Mouse (Mus musculus) liver, postnatal 0 days (tissue): Measurements from ENCODE around the gene Gm20388. TPM values are rescaled to one million over a fixed set of nuclear protein-coding genes. Genes with fewer than 3 reads are reported as not detected.

Source experiments
- ATAC-seq: fragments of 200-750 bp; cut with Nextera tagmentation; 2 replicates; pipeline ENCODE4 v1.8.0; 2017; ENCODE audit warnings: mild to moderate bottlenecking, moderate library complexity
- DNase-seq: peaks from one replicate; pipeline ENCODE4 v3.0.0-alpha.2; 2016
- H3K27ac ChIP-seq: fragments of 300-500 bp; sonication (generic); 2 replicates; pipeline ENCODE4 v1.5.1; 2014; ENCODE audit warnings: antibody characterized with exemption, moderate library complexity, mild to moderate bottlenecking, low read depth
- H3K27me3 ChIP-seq: fragments of 300-500 bp; sonication (generic); 2 replicates; pipeline ENCODE4 v1.6.1; 2014; ENCODE audit warnings: low read length, control low read depth, mixed read lengths; ENCODE audit not compliant: insufficient read depth
- H3K36me3 ChIP-seq: fragments of 300-500 bp; sonication (generic); replicated peaks from 2 replicates; pipeline ENCODE4 v1.6.1; 2014; ENCODE audit warnings: mild to moderate bottlenecking, control low read depth, low read length, moderate library complexity, mixed read lengths; ENCODE audit not compliant: insufficient read depth
- H3K4me1 ChIP-seq: fragments of 300-500 bp; sonication (generic); 2 replicates; pipeline ENCODE4 v1.6.1; 2014; ENCODE audit warnings: antibody characterized with exemption, mild to moderate bottlenecking, control low read depth; ENCODE audit not compliant: insufficient read depth
- H3K4me2 ChIP-seq: fragments of 300-500 bp; sonication (generic); 2 replicates; pipeline ENCODE4 v1.6.1; 2014; ENCODE audit warnings: low read depth, mild to moderate bottlenecking, low read length, moderate library complexity, mixed read lengths
- H3K4me3 ChIP-seq: fragments of 300-500 bp; sonication (generic); 2 replicates; pipeline ENCODE4 v1.5.1; 2014; ENCODE audit warnings: low read depth, low read length
- H3K9ac ChIP-seq: fragments of 300-500 bp; sonication (generic); replicated peaks from 2 replicates; pipeline ENCODE4 v1.6.1; 2014; ENCODE audit warnings: mild to moderate bottlenecking, moderate library complexity
- H3K9me3 ChIP-seq: fragments of 300-500 bp; sonication (generic); 2 replicates; pipeline ENCODE4 v1.6.1; 2016; ENCODE audit warnings: mild to moderate bottlenecking, control low read depth, low read length, mixed read lengths
- CTCF ChIP-seq: sonication (generic); IDR thresholded peaks from 2 replicates; pipeline ENCODE4 v1.5.1; 2016; ENCODE audit warnings: antibody characterized with exemption, low read depth
- EP300 ChIP-seq: IDR thresholded peaks from 2 replicates; pipeline ENCODE4 v1.6.1; 2016; ENCODE audit warnings: antibody characterized with exemption, low read depth, mild to moderate bottlenecking
- WGBS: fragments of 180-500 bp; shearing (Covaris S2); extraction: QIAGEN DNeasy Blood & Tissue Kit; methylation state at CpG from one replicate; pipeline ENCODE4 v1.1.7; 2014; ENCODE audit not compliant: insufficient replicate concordance; 5-methylcytosine and 5-hydroxymethylcytosine counted together
- polyA plus RNA-seq: library from polyadenylated mRNA; unstranded; fragments of >200 nt; fragmentation: Nextera tagmentation; extraction: Ambion mirVana; gene quantifications from 2 replicates; pipeline ENCODE4 v1.2.1, GENCODE M21; 2015

The Gm20388 gene
- polyA plus RNA-seq, 1 experiment from 2014 or later = not detected

DNA sequence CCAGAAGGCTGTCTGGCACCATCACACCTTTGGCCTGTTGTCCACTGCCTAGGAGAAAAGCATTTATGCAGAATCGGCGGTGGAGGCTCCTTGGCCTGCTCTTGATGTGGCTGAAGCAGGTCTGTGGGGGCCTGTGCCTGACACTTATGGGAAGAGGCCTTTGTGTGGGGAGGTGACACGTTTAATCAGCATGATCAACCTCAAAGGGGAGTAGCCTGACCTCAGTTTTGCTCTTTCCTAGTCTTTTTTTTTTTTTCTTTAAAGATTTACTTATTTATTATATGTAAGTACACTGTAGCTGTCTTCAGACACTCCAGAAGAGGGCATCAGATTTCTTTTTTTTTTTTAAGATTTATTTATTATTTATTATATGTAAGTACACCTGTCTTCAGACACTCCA, 2052.3 kb downstream of the Gm20388 start:
- no peaks in the 10 kb centered on the region for H3K9me3 ChIP-seq
- H3K4me1 ChIP-seq = peaks cover 24% of the 10 kb centered on the region
- no peak overlapping the region for H3K4me2 ChIP-seq
- DNase-seq (no peak), ATAC-seq (no peak)
- 59% methylated on average over 3 of the region's 3 CpGs for WGBS
- no peak overlapping the region for H3K4me3 ChIP-seq
- TF ChIP-seq EP300 (no peak), CTCF (no peak)
- H3K36me3 ChIP-seq = no peaks in the 10 kb centered on the region
- no peaks in the 10 kb centered on the region for H3K27me3 ChIP-seq
- no peak overlapping the region for H3K9ac ChIP-seq
- H3K27ac ChIP-seq = no peak overlapping the region

DNA sequence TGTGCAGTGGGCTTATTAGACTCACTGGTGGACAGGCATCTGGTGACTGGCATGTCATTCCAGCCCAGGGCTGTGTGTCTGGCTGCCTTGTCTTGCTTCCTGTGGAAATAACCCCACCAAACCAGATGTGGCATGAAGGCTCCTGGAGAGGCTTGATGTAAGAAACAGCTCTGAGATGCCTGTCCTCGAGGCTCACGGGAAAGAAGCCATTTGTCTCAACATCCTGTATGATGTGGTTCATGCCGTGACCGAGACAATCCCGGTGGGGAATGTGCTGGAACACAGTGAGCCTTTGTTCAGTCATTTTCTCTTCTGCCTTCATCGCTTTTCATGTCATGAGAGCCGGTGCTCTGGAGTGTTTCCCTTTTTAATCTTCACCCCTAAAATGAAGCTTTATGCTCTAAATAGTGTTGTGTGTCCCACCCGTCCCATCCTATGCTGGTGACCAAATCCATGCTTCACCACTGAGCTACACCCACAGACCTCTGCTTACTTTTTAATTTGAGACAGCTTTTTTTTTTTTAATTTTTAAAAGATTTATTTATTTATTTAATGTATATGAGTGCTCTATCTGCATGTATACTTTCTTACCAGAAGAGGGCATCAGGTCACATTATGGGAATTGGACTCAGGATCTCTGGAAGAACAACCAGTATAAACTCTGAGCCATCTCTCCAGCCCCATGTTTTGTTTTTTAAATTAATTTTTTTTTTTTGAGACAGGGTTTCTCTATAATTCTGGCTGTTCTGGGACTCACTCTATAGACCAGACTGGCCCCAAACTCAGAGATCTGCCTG, 2054.3 kb downstream of the Gm20388 start:
- Histone ChIP-seq H3K9ac (no peak overlapping the region), H3K27me3 (no peaks in the 10 kb centered on the region), H3K27ac (no peak overlapping the region), H3K36me3 (no peaks in the 10 kb centered on the region), H3K4me3 (no peak overlapping the region), H3K4me1 (peaks cover 15% of the 10 kb centered on the region), H3K4me2 (no peak overlapping the region), H3K9me3 (no peaks in the 10 kb centered on the region)
- WGBS = 84% methylated on average over 8 of the region's 8 CpGs
- no peak for DNase-seq
- ATAC-seq = no peak
- TF ChIP-seq EP300 = no peak
- 0 out of 2 replicates have a peak, but pooled peaks have one; percentile 9 for TF ChIP-seq CTCF

DNA sequence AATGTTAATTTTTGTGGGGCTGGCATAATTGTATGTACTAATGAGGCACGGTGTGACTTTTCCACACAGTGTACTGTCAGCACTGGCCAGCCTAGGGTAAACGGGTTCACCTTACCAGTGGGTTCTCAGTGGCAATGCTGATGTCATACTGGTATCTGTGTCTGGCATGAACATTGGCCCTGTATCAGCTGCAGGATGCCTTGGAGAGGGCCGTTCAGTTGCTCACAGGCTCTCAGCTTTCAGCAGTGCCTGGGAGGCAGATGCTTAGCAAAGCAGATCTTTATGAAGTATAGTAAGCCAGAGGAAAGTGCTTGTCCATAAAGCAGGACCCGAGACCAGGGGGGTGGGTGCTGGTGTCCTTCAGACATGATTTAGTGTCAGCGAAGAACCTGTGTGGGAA, 2055.5 kb downstream of the Gm20388 start:
- 76% methylated on average over 5 of the region's 5 CpGs for WGBS
- Histone ChIP-seq H3K4me1 (peaks cover 15% of the 10 kb centered on the region), H3K36me3 (peaks cover 6% of the 10 kb centered on the region), H3K27ac (no peak overlapping the region), H3K9ac (no peak overlapping the region), H3K27me3 (no peaks in the 10 kb centered on the region), H3K4me3 (no peak overlapping the region), H3K4me2 (no peak overlapping the region), H3K9me3 (no peaks in the 10 kb centered on the region)
- no peak for DNase-seq
- TF ChIP-seq CTCF (no peak), EP300 (no peak)
- ATAC-seq = no peak

DNA sequence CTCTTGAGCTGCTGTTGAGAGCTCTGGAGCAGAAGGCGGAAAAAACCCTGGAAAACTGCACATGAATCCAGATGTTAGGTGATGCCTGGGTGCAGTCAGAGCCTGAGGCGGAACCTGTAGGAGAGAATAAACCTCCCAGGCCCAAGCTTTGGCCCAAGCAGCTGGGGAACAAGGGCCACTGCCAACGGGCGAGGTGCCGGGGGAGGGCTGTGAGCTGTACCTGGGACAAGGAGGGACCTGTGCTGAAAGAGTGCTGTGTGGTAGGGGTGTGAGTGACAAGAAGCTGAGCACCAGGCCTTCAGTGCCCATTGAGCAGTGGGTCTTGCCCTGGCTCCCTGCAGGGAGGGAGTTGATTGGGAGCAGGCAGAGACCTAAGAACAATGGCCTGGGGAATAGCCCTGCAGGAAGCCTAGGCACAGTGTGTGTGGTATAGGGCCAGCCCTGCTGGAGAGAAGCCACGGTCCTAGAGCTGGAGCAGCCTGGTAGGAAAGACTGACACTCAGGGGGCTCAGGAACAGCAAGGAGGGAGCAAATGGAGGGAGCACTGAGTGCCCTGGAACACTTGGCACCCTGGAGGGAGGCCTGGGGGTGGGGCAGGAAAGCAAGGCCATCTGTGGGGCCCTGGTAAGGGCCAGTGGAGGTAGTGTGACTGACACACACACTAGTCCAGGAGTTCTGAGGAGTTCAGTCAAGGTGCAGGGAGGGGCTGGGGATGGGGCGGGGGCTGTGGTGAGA, 2056.2 kb downstream of the Gm20388 start:
- ATAC-seq = no peak
- 78% methylated on average over 7 of the region's 7 CpGs for WGBS

DNA sequence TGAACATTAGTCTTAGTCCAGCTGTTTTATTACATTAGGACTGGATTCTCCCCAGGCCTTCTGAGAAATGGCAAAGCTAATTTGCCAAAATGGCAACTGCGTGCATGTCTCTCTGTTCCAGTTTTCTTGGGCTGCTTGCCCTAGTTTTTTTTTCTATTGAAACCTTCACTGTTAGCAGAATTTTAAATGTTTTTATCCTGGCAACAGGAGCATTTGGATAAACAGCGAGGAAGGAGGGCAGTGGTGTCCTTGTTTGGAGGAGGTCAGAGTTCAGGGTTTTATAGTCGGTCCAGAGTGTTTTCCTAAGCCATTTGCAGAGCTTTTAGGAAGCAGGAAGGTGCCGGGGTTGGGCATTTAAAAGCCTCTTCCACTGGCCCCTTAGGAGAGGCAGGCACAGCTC, 2057.3 kb downstream of the Gm20388 start:
- Histone ChIP-seq H3K9ac (0 out of 2 replicates have a peak overlapping the region, but pooled peaks have one; percentile 27), H3K36me3 (peaks cover 6% of the 10 kb centered on the region), H3K4me3 (no peak overlapping the region), H3K27me3 (no peaks in the 10 kb centered on the region), H3K9me3 (no peaks in the 10 kb centered on the region), H3K27ac (no peak overlapping the region), H3K4me1 (peaks cover 15% of the 10 kb centered on the region), H3K4me2 (no peak overlapping the region)
- ATAC-seq (no peak), DNase-seq (no peak)
- no peak for TF ChIP-seq CTCF
- no peak for TF ChIP-seq EP300
- WGBS = 48% methylated on average over 4 of the region's 4 CpGs

More for the DNA sequence above, 2056.2 kb downstream of the Gm20388 start:
- no peak overlapping the region for H3K27ac ChIP-seq
- H3K9me3 ChIP-seq = no peaks in the 10 kb centered on the region
- H3K4me1 ChIP-seq = peaks cover 15% of the 10 kb centered on the region
- H3K4me2 ChIP-seq = no peak overlapping the region
- H3K27me3 ChIP-seq = no peaks in the 10 kb centered on the region
- no peak for TF ChIP-seq CTCF
- TF ChIP-seq EP300 = no peak
- peaks cover 6% of the 10 kb centered on the region for H3K36me3 ChIP-seq
- H3K9ac ChIP-seq = 0 out of 2 replicates have a peak overlapping the region, but pooled peaks have one; percentile 26
- DNase-seq = no peak
- no peak overlapping the region for H3K4me3 ChIP-seq

DNA sequence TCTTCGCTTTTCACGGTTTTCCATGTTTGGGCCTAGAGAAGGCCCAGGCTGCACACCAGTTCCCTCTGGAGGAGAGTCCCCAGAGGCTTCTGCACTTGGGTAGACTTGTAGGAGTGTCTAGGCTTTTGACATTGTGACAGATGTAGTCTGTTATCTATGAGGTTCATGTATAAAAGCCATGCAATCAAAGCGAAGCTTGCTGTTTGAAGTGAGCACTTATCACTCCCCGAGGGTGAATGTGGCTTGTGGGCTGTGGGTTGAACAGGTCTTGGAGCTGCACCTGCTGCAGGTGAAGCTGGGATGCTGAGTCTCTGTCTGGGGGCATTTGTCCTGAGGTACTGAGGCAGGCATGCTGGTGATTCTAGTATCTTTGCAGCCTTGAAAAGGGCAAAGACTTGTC, 2057.9 kb downstream of the Gm20388 start:
- no peak overlapping the region for H3K4me2 ChIP-seq

More for the DNA sequence above, 2057.9 kb downstream of the Gm20388 start:
- no peak for TF ChIP-seq CTCF
- no peak for TF ChIP-seq EP300
- ATAC-seq (no peak), DNase-seq (no peak)
- Histone ChIP-seq H3K4me1 (peaks cover 15% of the 10 kb centered on the region), H3K9me3 (no peaks in the 10 kb centered on the region), H3K27ac (no peak overlapping the region), H3K36me3 (peaks cover 6% of the 10 kb centered on the region), H3K9ac (no peak overlapping the region), H3K27me3 (no peaks in the 10 kb centered on the region), H3K4me3 (no peak overlapping the region)
- WGBS = 50% methylated on average over 4 of the region's 4 CpGs
